Mouse (Mus musculus): Measurements from ENCODE around the gene Sh2d4b. TPM values are rescaled to one million over a fixed set of nuclear protein-coding genes. Genes with fewer than 3 reads are reported as not detected.
A peak's percentile ranks its signal among the peaks of the same experiment; 100 is the strongest.

Gene Sh2d4b
- polyA plus RNA-seq (2012; ENCODE audit: insufficient read depth, insufficient read length, missing spikeins), result not detected in 2 replicates

DNA sequence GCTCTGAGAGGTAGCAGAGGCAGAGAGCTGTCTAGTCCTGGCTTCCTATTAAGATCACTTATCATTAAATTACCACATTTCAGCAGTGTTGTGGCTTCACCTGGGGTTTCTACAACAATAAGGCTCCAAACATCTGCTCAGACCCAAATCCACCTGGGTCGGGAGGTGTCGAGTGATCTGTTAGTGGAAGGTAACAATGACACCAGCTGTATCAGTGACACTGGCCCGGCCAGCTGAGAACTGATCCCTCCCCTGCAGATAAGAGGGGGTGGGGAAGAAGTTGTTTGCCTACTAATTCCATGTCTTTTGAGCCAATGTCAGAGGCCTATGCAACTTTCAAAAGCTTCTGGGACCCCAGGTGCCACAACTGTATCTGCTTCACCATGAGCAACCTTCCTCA, at the start of gene Sh2d4b:
Gene Sh2d4b (minus strand): TSS at position 71 of the 400 bp plus-strand sequence.
- Histone ChIP-seq H3K4me3 (ENCODE audit: insufficient read depth, low read depth, low read length) (no peak within 1 kb of the TSS), H3K27ac (replicated peaks; ENCODE audit: low read depth, low read length) (no peak within 1 kb of the TSS), H3K4me1 (ENCODE audit: control insufficient read depth, insufficient read depth, insufficient read length, low read length) (peaks cover 2% of the 10 kb centered on the region; the same call in 1 of the 2 replicates)

DNA sequence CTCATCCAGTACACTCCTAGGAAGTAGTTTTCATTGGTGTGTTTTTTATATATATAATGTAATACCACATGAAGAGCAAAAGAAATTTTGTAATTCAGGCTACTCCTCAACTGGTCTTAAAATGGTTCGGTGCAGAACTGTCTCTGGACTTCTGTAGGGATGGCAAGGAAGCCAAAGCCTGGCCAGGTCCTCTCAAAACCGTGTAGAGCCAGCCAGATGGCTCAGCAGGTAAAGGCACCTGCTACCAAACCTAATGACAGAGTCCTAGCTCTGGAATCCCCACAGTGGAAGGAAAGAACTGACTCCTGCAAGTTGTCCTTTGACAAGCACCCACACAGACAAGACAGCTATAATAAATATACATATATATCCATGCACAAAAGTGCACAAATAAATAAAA, 49.4 kb upstream of the Sh2d4b start:
- H3K4me1 ChIP-seq (ENCODE audit: control insufficient read depth, insufficient read depth, insufficient read length, low read length), result peaks cover 20% of the 10 kb centered on the region; the same call in 1 of the 2 replicates
- H3K27ac ChIP-seq (replicated peaks; ENCODE audit: low read depth, low read length), result no peak overlapping the region
- no peak overlapping the region for H3K4me3 ChIP-seq (ENCODE audit: insufficient read depth, low read depth, low read length)

DNA sequence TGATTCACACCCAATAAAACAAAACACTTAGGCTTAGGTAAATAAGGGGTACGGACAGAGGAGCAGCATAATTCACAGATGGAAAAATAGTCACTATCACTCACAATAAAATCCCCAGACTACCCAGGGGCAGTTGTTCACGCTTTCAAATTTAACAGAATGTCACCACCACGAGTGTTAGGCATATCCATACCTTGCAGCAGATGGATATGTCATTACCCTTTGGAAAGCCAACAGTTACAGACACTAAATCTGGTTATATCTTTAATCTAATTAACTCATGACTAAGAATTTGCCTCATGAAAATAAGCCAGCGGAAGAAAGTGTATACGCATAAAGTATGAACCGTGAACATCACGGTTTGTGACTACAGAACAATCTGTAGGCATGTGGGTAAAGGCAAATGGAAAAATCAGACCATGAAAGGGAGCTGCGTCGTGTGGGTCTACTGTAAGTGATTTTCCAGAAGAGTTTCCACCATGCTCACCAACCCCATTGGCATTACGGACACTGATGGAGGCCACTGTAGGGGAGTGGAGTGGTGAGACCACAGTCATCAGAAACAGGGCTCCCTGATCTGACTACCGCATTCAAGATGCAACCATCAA, 45.4 kb upstream of the Sh2d4b start:
- H3K4me1 ChIP-seq (ENCODE audit: control insufficient read depth, insufficient read depth, insufficient read length, low read length), result peaks cover 34% of the 10 kb centered on the region
- no peak overlapping the region for H3K27ac ChIP-seq (replicated peaks; ENCODE audit: low read depth, low read length)
- no peak overlapping the region for H3K4me3 ChIP-seq (ENCODE audit: insufficient read depth, low read depth, low read length)

DNA sequence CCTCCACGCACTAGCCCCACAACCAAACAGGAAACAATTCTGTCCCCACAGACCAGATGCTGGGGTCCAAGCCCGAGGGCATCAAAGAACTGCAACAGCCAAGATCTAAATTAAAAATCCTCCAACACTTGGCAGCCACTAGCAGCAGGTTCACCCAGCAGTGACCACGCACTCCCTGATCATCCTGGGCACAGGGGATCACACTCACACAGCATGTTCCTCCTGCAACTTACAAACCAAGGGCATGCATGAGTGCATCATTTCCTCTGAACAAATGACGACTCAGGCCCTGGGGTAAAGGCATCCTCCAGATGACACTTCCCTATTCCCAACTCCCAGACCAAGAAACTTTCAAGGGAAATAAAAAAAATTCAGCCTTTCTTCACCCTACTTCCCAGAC, 44.0 kb upstream of the Sh2d4b start:
- peaks cover 40% of the 10 kb centered on the region for H3K4me1 ChIP-seq (ENCODE audit: control insufficient read depth, insufficient read depth, insufficient read length, low read length)
- H3K27ac ChIP-seq (replicated peaks; ENCODE audit: low read depth, low read length), result no peak overlapping the region
- H3K4me3 ChIP-seq (ENCODE audit: insufficient read depth, low read depth, low read length), result no peak overlapping the region

DNA sequence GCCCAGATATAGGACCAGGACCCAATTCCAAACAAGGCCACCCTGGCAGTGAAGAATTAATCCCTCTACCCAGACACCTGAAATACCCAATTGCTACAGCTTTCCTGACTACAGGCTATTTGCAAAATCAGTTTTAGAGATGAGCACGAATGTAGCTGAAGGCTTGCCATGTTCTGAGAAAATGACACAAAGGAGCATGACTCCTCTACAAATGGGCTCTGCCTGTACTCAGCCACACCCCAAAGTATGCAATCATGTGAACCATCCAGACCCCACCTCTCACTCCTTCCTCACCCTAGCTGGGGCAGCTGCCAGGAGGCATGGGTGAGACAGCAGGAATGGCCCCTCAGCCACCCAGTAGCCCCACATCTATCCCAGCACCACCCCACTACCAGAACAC, 42.4 kb upstream of the Sh2d4b start:
- Histone ChIP-seq H3K27ac (replicated peaks; ENCODE audit: low read depth, low read length) (no peak overlapping the region), H3K4me1 (ENCODE audit: control insufficient read depth, insufficient read depth, insufficient read length, low read length) (peaks cover 51% of the 10 kb centered on the region), H3K4me3 (ENCODE audit: insufficient read depth, low read depth, low read length) (no peak overlapping the region)

DNA sequence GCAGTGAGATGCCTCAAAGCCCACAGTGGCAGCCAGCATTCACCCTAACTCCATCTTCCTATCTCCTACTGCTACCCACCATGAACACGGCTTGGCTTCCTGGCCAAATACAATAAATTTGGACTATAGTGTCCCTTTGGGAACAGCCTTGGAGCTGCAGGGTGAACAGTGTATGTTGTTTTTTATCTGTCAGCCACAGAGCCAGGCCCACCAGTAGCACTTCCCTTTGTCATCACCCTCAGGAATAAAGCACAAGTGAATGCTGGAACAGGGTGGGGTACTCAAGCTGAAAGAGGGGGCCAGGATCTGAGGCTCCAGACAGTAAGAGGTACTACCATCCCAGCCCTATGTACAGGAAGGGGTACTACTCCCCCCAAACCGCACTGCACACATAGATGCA, 42.0 kb upstream of the Sh2d4b start:
- Histone ChIP-seq H3K4me1 (ENCODE audit: control insufficient read depth, insufficient read depth, insufficient read length, low read length) (peaks cover 54% of the 10 kb centered on the region), H3K27ac (replicated peaks; ENCODE audit: low read depth, low read length) (no peak overlapping the region), H3K4me3 (ENCODE audit: insufficient read depth, low read depth, low read length) (no peak overlapping the region)

DNA sequence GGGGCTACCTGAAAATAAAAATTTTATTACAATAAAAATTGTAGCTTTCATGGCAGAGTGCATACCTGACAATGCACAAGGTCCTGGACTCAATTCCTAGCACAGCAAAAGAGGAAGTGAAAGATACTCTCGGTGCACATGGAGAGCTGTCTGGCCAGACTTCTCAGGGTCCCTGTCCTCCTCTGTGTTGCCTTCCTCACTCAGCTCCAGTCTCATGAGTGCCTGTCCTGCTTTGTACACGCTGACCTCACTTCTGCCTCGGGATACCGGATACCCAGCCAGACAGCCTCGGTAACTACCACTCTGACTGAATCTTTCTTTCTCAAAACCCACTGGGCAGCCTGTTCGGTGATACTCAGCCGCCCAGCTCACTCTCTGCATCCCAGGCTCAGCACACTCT, 40.3 kb upstream of the Sh2d4b start:
- no peak overlapping the region for H3K27ac ChIP-seq (replicated peaks; ENCODE audit: low read depth, low read length)
- H3K4me1 ChIP-seq (ENCODE audit: control insufficient read depth, insufficient read depth, insufficient read length, low read length), result peaks cover 61% of the 10 kb centered on the region
- H3K4me3 ChIP-seq (ENCODE audit: insufficient read depth, low read depth, low read length), result no peak overlapping the region

DNA sequence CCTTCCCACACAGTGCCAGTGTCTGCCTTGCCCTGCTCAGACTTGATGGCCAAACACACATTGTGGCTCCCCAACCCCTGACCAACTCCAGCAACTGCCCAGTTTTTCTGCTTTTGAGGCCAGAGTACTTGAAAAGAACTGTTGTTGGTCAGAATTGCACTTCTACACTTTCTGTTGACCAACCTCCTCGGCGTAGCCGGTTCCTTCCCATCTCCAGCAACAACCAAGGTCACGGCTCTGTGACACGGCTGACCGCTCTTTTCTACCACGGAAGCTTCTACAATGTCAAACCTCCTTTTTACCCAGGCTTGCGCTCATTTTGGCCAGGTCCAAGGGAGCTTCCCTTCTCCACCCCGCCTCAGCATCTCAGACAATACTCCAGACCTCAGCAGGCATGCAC, 39.2 kb upstream of the Sh2d4b start:
- H3K27ac ChIP-seq (replicated peaks; ENCODE audit: low read depth, low read length), result no peak overlapping the region
- peaks cover 67% of the 10 kb centered on the region for H3K4me1 ChIP-seq (ENCODE audit: control insufficient read depth, insufficient read depth, insufficient read length, low read length)
- H3K4me3 ChIP-seq (ENCODE audit: insufficient read depth, low read depth, low read length), result no peak overlapping the region

DNA sequence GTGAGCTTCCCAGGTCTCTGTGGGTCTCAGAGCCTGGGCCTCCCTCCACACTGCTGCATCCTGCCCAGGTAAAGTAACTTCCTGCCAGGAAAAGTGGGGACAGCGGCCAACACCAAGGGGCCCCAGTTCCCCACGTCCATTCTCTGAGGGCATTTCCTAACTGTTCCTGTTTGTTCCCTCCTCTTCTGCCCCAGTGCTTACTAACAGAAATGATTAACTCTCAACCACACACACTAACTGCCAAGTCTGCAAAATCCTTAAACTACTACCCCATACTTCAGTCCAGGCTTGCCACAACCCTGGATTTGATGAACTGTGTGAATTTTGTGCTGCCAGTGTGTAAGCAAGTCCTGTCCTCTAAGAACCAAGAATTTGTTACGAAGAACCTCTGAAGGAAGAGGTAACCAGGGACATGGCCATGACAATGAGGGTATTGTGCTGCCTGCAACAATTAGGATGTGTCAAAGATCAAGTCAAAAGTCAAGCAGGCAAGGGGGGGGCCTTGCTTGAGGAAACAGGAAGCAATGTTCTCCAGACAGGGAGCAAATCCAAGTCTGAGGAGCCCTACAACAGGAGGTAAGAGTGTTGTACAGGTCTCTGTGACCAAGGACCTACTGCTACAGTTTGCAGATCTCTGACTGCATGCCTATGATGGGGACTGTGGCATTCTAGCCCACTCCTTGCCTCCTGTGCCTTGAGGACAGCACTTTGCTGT, 38.2 kb upstream of the Sh2d4b start:
- H3K4me1 ChIP-seq (ENCODE audit: control insufficient read depth, insufficient read depth, insufficient read length, low read length), result peaks cover 64% of the 10 kb centered on the region
- no peak overlapping the region for H3K4me3 ChIP-seq (ENCODE audit: insufficient read depth, low read depth, low read length)
- peak overlapping the region; percentile 41; the same call in 1 of the 2 replicates for H3K27ac ChIP-seq (replicated peaks; ENCODE audit: low read depth, low read length)

DNA sequence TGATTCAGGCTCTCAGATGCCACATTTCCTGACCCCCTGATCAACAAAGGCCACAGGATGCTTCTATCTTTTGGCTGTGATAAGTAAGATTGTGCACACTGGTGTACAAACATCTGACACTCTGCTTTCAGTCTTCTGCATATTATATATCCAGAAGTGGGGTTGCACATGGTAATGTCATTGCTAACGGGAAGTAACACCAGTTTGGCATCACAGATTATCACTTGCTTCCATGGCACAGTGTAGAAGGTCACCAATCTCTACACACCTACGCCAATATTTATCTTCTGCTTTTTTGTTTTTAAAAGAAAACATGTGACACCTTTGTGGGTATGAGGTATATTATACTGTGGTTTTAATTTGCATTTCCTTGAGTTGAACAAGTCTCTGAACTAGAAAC, 36.9 kb upstream of the Sh2d4b start:
- H3K4me1 ChIP-seq (ENCODE audit: control insufficient read depth, insufficient read depth, insufficient read length, low read length), result peaks cover 52% of the 10 kb centered on the region
- no peak overlapping the region for H3K27ac ChIP-seq (replicated peaks; ENCODE audit: low read depth, low read length)
- H3K4me3 ChIP-seq (ENCODE audit: insufficient read depth, low read depth, low read length), result no peak overlapping the region

DNA sequence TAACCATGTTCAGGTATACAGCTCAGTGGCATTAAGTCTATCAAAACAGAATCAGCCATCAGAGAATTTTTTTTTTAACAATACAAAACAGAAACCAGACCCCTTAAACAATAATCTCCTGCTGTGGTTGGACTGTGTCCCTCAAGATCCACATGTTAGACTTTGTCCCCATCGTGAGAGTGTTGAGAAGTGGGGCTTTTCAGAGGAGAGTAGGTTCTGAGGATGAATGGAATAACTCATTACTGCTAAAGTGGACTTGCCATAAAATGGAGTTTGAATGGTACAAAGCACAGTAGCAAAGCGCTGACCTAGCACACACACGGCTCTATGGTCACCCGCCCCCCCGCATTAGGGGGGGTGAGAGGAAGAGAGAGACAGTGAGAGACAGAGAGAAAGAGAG, 35.8 kb upstream of the Sh2d4b start:
- no peak overlapping the region for H3K4me3 ChIP-seq (ENCODE audit: insufficient read depth, low read depth, low read length)
- peaks cover 55% of the 10 kb centered on the region for H3K4me1 ChIP-seq (ENCODE audit: control insufficient read depth, insufficient read depth, insufficient read length, low read length)
- no peak overlapping the region for H3K27ac ChIP-seq (replicated peaks; ENCODE audit: low read depth, low read length)

DNA sequence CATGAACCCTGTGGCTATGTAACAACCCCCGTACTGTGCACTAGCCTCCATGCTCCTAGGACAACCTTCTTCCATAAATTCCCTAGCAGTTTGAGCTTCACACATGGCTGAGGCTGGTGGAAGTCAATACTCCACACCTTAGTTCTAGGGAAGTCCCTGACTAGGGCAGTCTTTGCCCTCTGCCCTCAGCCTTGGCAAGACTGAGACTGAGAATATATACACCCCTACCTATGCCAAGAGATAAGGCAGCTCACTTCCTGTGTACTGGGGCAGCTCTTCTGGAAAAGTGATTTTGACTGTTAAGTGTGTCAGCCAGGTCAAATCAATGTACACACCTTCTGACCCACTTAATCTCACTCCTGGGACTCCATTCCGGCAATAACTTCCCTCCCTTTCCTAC, 34.0 kb upstream of the Sh2d4b start:
- no peak overlapping the region for H3K27ac ChIP-seq (replicated peaks; ENCODE audit: low read depth, low read length)

DNA sequence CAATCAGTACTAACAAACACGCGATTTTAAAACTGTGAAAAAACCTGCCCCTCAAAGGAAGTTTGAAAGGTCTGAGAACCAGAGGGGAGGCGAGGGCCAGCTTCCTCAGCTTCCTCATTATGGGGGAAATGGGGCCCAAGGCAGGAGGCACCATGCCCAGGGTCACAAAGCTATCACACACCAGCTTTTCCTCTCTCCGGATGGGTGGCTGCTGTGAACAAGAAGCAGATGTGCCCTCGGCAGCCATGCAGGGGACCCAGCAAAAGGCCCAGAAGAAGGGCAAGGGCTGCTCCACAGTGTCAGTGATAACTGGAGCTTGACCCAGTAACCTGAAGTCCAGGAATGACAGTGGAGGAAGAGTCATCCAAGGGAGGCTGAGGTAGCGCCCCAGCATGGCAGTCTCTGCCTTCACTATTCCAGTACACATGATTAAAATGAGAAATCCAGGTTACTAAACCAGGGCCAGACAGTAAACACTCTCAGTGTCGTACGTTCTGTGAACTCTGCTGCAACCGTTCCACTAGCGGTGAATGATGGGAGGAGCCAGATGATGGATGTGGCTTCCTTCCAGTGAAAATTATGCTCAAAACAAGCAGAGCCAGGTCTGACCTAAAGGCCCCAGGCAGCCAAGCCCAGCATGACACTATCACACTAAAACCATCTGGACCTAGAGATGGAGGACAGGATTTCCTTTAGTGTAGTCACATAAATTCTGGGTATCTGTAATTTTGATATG, 31.5 kb upstream of the Sh2d4b start:
- Histone ChIP-seq H3K4me3 (ENCODE audit: insufficient read depth, low read depth, low read length) (no peak overlapping the region), H3K27ac (replicated peaks; ENCODE audit: low read depth, low read length) (no peak overlapping the region; the same call in 1 of the 2 replicates), H3K4me1 (ENCODE audit: control insufficient read depth, insufficient read depth, insufficient read length, low read length) (peaks cover 42% of the 10 kb centered on the region)

More for the DNA sequence above, 34.0 kb upstream of the Sh2d4b start:
- Histone ChIP-seq H3K4me1 (ENCODE audit: control insufficient read depth, insufficient read depth, insufficient read length, low read length) (peaks cover 51% of the 10 kb centered on the region), H3K4me3 (ENCODE audit: insufficient read depth, low read depth, low read length) (no peak overlapping the region)

DNA sequence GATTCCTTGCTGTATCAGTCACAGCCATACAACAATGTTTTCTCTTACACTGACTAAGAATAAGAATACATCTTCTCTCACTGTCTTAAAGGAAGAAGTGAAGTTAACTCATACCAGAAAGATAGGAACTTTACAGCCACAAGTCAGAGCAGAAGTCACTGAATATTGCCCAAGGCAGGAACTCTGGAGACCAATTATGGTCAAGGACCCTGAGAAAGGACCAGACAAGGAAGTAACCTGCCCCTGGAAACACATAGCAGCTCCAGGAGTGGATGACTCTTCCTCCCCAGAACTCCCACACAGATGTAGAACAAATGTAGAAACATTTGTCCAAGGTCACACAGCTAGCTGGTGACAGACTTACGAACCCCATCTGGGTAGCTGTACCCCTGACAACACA, 28.2 kb upstream of the Sh2d4b start:
- no peak overlapping the region for H3K27ac ChIP-seq (replicated peaks; ENCODE audit: low read depth, low read length)
- no peak overlapping the region for H3K4me3 ChIP-seq (ENCODE audit: insufficient read depth, low read depth, low read length)
- peaks cover 22% of the 10 kb centered on the region for H3K4me1 ChIP-seq (ENCODE audit: control insufficient read depth, insufficient read depth, insufficient read length, low read length)

DNA sequence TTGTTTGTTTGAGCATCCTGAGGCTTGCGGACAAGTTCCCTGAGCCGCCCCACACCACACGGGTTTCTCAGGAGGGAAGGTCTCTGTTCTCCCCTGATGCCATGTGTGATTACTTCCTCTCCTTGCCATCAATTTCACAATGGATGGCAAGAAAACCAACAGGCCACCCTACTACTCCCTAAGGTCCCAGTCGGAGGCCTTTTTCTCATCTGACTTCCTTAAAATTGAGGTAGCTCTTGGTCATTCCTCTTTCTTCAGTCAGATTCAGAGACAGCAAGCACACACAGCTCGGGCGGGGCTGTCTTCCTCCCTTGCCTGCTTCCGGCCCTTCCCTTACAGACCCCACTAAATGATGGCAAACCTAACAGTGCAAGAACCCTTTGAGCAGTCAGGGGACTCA, 26.5 kb upstream of the Sh2d4b start:
- Histone ChIP-seq H3K4me1 (ENCODE audit: control insufficient read depth, insufficient read depth, insufficient read length, low read length) (peaks cover 18% of the 10 kb centered on the region), H3K27ac (replicated peaks; ENCODE audit: low read depth, low read length) (no peak overlapping the region), H3K4me3 (ENCODE audit: insufficient read depth, low read depth, low read length) (no peak overlapping the region)
